Mouse (Mus musculus): ENCODE measurements around the gene Kcnip1.

Kcnip1 gene

GRCm38 (mm10) chr11:33668376-33668775 is 324.6 kb downstream of the Kcnip1 start:
- no peak for DNase-seq (ENCODE audit: low spot score)

GRCm38 (mm10) chr11:33663599-33663998 is 329.4 kb downstream of the Kcnip1 start:
- no peak for DNase-seq (ENCODE audit: low spot score)

- DNase-seq (ENCODE audit: low spot score) = no peak
Observed at GRCm38 (mm10) chr11:33660016-33660913, 332.7 kb downstream of the Kcnip1 start.

- DNase-seq (ENCODE audit: low spot score) = no peak
Observed at GRCm38 (mm10) chr11:33655861-33656593, 336.9 kb downstream of the Kcnip1 start.

GRCm38 (mm10) chr11:33655221-33655620 is 337.7 kb downstream of the Kcnip1 start:
- DNase-seq (ENCODE audit: low spot score) = no peak

GRCm38 (mm10) chr11:33654485-33654884 is 338.5 kb downstream of the Kcnip1 start:
- no peak for DNase-seq (ENCODE audit: low spot score)

GRCm38 (mm10) chr11:33649358-33649757 is 343.6 kb downstream of the Kcnip1 start:
- DNase-seq (ENCODE audit: low spot score) = no peak

- DNase-seq (ENCODE audit: low spot score) = no peak
Observed at GRCm38 (mm10) chr11:33637107-33637506, 355.8 kb downstream of the Kcnip1 start.

- DNase-seq (ENCODE audit: low spot score) = no peak
Observed at GRCm38 (mm10) chr11:33627136-33627742, 365.7 kb downstream of the Kcnip1 start.

GRCm38 (mm10) chr11:33614218-33614617 is 378.7 kb downstream of the Kcnip1 start:
- DNase-seq (ENCODE audit: low spot score) = peak; percentile 73

- DNase-seq (ENCODE audit: low spot score) = no peak
Observed at GRCm38 (mm10) chr11:33607784-33608183, 385.2 kb downstream of the Kcnip1 start.

- no peak for DNase-seq (ENCODE audit: low spot score)
Observed at GRCm38 (mm10) chr11:33603174-33603573, 389.8 kb downstream of the Kcnip1 start.

GRCm38 (mm10) chr11:33598986-33599385 is 394.0 kb downstream of the Kcnip1 start, which contains the start of gene D130052B06Rik:
Gene D130052B06Rik, plus strand, starts transcription at chr11:33599302.
- DNase-seq (ENCODE audit: low spot score) = no peak

GRCm38 (mm10) chr11:33596655-33597054 is 396.3 kb downstream of the Kcnip1 start:
- no peak for DNase-seq (ENCODE audit: low spot score)

GRCm38 (mm10) chr11:33592826-33593225 is 400.1 kb downstream of the Kcnip1 start:
- DNase-seq (ENCODE audit: low spot score) = no peak

- no peak for DNase-seq (ENCODE audit: low spot score)
Observed at GRCm38 (mm10) chr11:33590771-33591170, 402.2 kb downstream of the Kcnip1 start.

GRCm38 (mm10) chr11:33586614-33587013 is 406.3 kb downstream of the Kcnip1 start:
- DNase-seq (ENCODE audit: low spot score) = no peak

- peak; percentile 15 for DNase-seq (ENCODE audit: low spot score)
Observed at GRCm38 (mm10) chr11:33579621-33580020, 413.3 kb downstream of the Kcnip1 start.

Data from ovary, postnatal 14 days (tissue).